Mouse (Mus musculus): ENCODE data around the gene Map6.
A peak's percentile ranks its signal among the peaks of the same experiment; 100 is the strongest.

Gene Map6

GRCm38 (mm10) chr7:99355731-99356131 is 88.5 kb downstream of the Map6 start:
- no peak for DNase-seq (ENCODE audit: low read depth)

GRCm38 (mm10) chr7:99356244-99356930 is 89.1 kb downstream of the Map6 start:
- no peak for DNase-seq (ENCODE audit: low read depth)

- DNase-seq (ENCODE audit: low read depth) = no peak
Observed at GRCm38 (mm10) chr7:99357201-99357600, 90.0 kb downstream of the Map6 start.

GRCm38 (mm10) chr7:99358371-99358770 is 91.1 kb downstream of the Map6 start:
- DNase-seq (ENCODE audit: low read depth) = no peak

GRCm38 (mm10) chr7:99360021-99360802 is 93.0 kb downstream of the Map6 start:
- no peak for DNase-seq (ENCODE audit: low read depth)

GRCm38 (mm10) chr7:99360803-99361414 is 93.7 kb downstream of the Map6 start:
- DNase-seq (ENCODE audit: low read depth) = no peak

- DNase-seq (ENCODE audit: low read depth) = no peak
Observed at GRCm38 (mm10) chr7:99362137-99362536, 94.9 kb downstream of the Map6 start.

- peak; percentile 78 for DNase-seq (ENCODE audit: low read depth)
Observed at GRCm38 (mm10) chr7:99365069-99365468, 97.8 kb downstream of the Map6 start.

GRCm38 (mm10) chr7:99366716-99367115 is 99.5 kb downstream of the Map6 start:
- no peak for DNase-seq (ENCODE audit: low read depth)

- peak; percentile 36 for DNase-seq (ENCODE audit: low read depth)
Observed at GRCm38 (mm10) chr7:99374325-99374724, 107.1 kb downstream of the Map6 start.

GRCm38 (mm10) chr7:99375455-99375854 is 108.2 kb downstream of the Map6 start:
- peak; percentile 88 for DNase-seq (ENCODE audit: low read depth)

GRCm38 (mm10) chr7:99378870-99379269 is 111.6 kb downstream of the Map6 start:
- DNase-seq (ENCODE audit: low read depth) = no peak

- DNase-seq (ENCODE audit: low read depth) = peak; percentile 68
Observed at GRCm38 (mm10) chr7:99380491-99381213, 113.4 kb downstream of the Map6 start.

GRCm38 (mm10) chr7:99381214-99382087 is 114.2 kb downstream of the Map6 start, which contains the start of gene Gdpd5:
Gene Gdpd5 (plus strand): TSS chr7:99381414.
- DNase-seq (ENCODE audit: low read depth) = peak; percentile 98

GRCm38 (mm10) chr7:99382088-99383000 is 115.1 kb downstream of the Map6 start:
- DNase-seq (ENCODE audit: low read depth) = peak; percentile 54

GRCm38 (mm10) chr7:99383246-99383645 is 116.0 kb downstream of the Map6 start:
- peak; percentile 35 for DNase-seq (ENCODE audit: low read depth)

GRCm38 (mm10) chr7:99384101-99384611 is 116.9 kb downstream of the Map6 start:
- no peak for DNase-seq (ENCODE audit: low read depth)

GRCm38 (mm10) chr7:99386030-99386429 is 118.8 kb downstream of the Map6 start:
- no peak for DNase-seq (ENCODE audit: low read depth)
